Mouse (Mus musculus) intestine, embryonic 14.5 days (tissue): ENCODE results near the gene Olfr305. TPM values are rescaled to one million over a fixed set of nuclear protein-coding genes. Genes with fewer than 3 reads are reported as not detected.

Experiments used
- ATAC-seq: fragments of 200-750 bp; cut with Nextera tagmentation; replicated peaks from 2 replicates; pipeline ENCODE4 v1.8.0; 2017; ENCODE audit warnings: low read depth, moderate number of reproducible peaks, moderate TSS enrichment, moderate library complexity; ENCODE audit not compliant: low FRiP score, low TSS enrichment
- DNase-seq: peaks from one replicate; pipeline ENCODE4 v3.0.0-alpha.2; 2018; ENCODE audit warnings: low spot score
- H3K27ac ChIP-seq: fragments of 300-500 bp; sonication (generic); 2 replicates; pipeline ENCODE4 v1.5.1; 2014; ENCODE audit warnings: low read depth, mild to moderate bottlenecking, control low read depth
- H3K27me3 ChIP-seq: fragments of 300-500 bp; sonication (generic); replicated peaks from 2 replicates; pipeline ENCODE4 v1.6.1; 2014; ENCODE audit warnings: low read length, control low read depth; ENCODE audit not compliant: control insufficient read depth, insufficient read depth
- H3K36me3 ChIP-seq: fragments of 300-500 bp; sonication (generic); 2 replicates; pipeline ENCODE4 v1.6.1; 2014; ENCODE audit warnings: low read length, control low read depth; ENCODE audit not compliant: control insufficient read depth, insufficient read depth
- H3K4me1 ChIP-seq: fragments of 300-500 bp; sonication (generic); replicated peaks from 2 replicates; pipeline ENCODE4 v1.6.1; 2014; ENCODE audit warnings: low read length, control low read depth, mixed read lengths; ENCODE audit not compliant: control insufficient read depth, insufficient read depth
- H3K4me2 ChIP-seq: fragments of 300-500 bp; sonication (generic); 2 replicates; pipeline ENCODE4 v1.6.1; 2014; ENCODE audit warnings: low read length
- H3K4me3 ChIP-seq: fragments of 300-500 bp; sonication (generic); 2 replicates; pipeline ENCODE4 v1.5.1; 2014; ENCODE audit warnings: low read depth, low read length, control low read depth, mixed read lengths
- H3K9ac ChIP-seq: fragments of 300-500 bp; sonication (generic); 2 replicates; pipeline ENCODE4 v1.6.1; 2014; ENCODE audit warnings: mild to moderate bottlenecking, low read length
- H3K9me3 ChIP-seq: fragments of 300-500 bp; sonication (generic); 2 replicates; pipeline ENCODE4 v1.6.1; 2016; ENCODE audit warnings: low read length, control low read depth; ENCODE audit not compliant: control insufficient read depth
- WGBS: fragments of 180-500 bp; shearing (Covaris S2); extraction: QIAGEN DNeasy Blood & Tissue Kit; methylation state at CpG from one replicate; pipeline ENCODE4 v1.1.7; 2014; 5-methylcytosine and 5-hydroxymethylcytosine counted together
- polyA plus RNA-seq: library from polyadenylated mRNA; unstranded; fragments of >200 nt; fragmentation: Nextera tagmentation; extraction: Ambion mirVana; gene quantifications from 2 replicates; pipeline ENCODE4 v1.2.1, GENCODE M21; 2014

Gene Olfr305
- polyA plus RNA-seq, 1 experiment from 2014 or later = not detected

DNA sequence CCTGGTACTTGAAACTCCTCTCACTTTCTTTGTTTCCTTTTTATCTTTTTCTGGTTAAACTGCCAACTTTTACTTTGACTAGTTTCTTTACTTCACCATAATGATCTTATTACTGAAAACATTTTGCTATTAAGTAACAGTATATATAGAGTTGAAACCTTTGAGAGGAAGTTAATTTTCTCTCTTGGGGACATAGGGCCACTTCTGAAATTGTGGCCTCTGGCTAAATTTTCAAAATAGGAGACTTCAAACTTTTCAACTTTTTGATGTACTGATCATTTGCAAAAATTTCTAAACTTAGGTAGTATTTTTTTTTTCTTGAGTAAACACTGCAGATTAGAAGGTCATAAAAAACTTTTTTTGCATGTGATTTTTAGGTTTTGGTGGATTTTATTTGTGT is 41.2 kb downstream of the Olfr305 start, which contains the start of gene Olfr308:
Gene Olfr308, minus strand, starts transcription at position 101 of the 400 bp plus-strand sequence.
- no peak within 1 kb of the TSS for H3K9ac ChIP-seq

GRCm38 (mm10) chr7:86321323-86321722 is 45.4 kb downstream of the Olfr305 start:
- DNase-seq = no peak
- no peaks in the 10 kb centered on the region for H3K4me1 ChIP-seq
- H3K9ac ChIP-seq = no peak overlapping the region
- no peak overlapping the region for H3K4me3 ChIP-seq
- H3K36me3 ChIP-seq = no peaks in the 10 kb centered on the region
- ATAC-seq = no peak
- no peaks in the 10 kb centered on the region for H3K27me3 ChIP-seq
- no peaks in the 10 kb centered on the region for H3K9me3 ChIP-seq
- H3K27ac ChIP-seq = no peak overlapping the region
- no peak overlapping the region for H3K4me2 ChIP-seq
- WGBS = 90% methylated on average over 2 of the region's 2 CpGs

More for the DNA sequence above, 41.2 kb downstream of the Olfr305 start, which contains the start of gene Olfr308:
- ATAC-seq (no peak), DNase-seq (no peak)
- Histone ChIP-seq H3K27me3 (no peaks in the 10 kb centered on the region), H3K4me2 (no peak within 1 kb of the TSS), H3K9me3 (no peaks in the 10 kb centered on the region), H3K4me3 (no peak within 1 kb of the TSS), H3K27ac (no peak within 1 kb of the TSS), H3K4me1 (no peaks in the 10 kb centered on the region), H3K36me3 (no peaks in the 10 kb centered on the region)

DNA sequence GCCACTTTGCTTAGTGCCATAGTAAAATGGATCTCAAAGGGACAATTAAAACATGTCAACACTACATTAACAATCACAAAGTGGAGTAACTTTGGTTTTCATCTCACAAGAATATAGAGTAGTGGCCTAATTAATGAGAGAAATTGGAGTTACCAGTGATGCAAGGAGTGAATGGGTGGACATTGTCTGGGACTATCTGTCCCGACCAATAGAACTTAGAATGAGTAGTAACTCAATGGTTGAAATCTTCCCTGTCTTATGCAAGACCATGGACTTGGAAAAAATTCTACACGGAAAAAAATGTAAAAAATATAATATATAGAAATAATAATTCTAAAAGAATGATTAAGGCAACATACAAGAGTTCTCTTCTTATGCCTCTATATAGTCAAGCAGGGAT is 53.1 kb downstream of the Olfr305 start, which contains the start of gene Olfr309:
Gene Olfr309, minus strand, starts transcription at position 101 of the 400 bp plus-strand sequence.
- H3K4me1 ChIP-seq = no peaks in the 10 kb centered on the region
- ATAC-seq = no peak
- 70% methylated on average over 2 of the region's 2 CpGs for WGBS

More for the DNA sequence above, 53.1 kb downstream of the Olfr305 start, which contains the start of gene Olfr309:
- Histone ChIP-seq H3K27ac (no peak within 1 kb of the TSS), H3K4me2 (no peak within 1 kb of the TSS), H3K9ac (no peak within 1 kb of the TSS), H3K4me3 (no peak within 1 kb of the TSS), H3K36me3 (no peaks in the 10 kb centered on the region), H3K27me3 (no peaks in the 10 kb centered on the region), H3K9me3 (no peaks in the 10 kb centered on the region)
- DNase-seq = no peak

Other genes with a start within 250 kb of the Olfr305 start
- not detected in 2 replicates for gene Vmn2r75, start 195.2 kb downstream of the Olfr305 start, polyA plus RNA-seq
- not detected in 2 replicates for gene Vmn2r76, start 120.6 kb downstream of the Olfr305 start, polyA plus RNA-seq
- not detected in 2 replicates for gene Olfr310, start 89.8 kb downstream of the Olfr305 start, polyA plus RNA-seq
- gene Olfr309, start 53.2 kb downstream of the Olfr305 start, polyA plus RNA-seq = not detected in 2 replicates
- not detected in 2 replicates for gene Olfr308, start 41.3 kb downstream of the Olfr305 start, polyA plus RNA-seq
- gene Olfr307, start 29.3 kb downstream of the Olfr305 start, polyA plus RNA-seq = not detected in 2 replicates
- gene Olfr304, start 19.7 kb upstream of the Olfr305 start, polyA plus RNA-seq = not detected in 2 replicates
- not detected in 2 replicates for gene Olfr303, start 30.9 kb upstream of the Olfr305 start, polyA plus RNA-seq
- not detected in 2 replicates for gene Olfr301, start 36.9 kb upstream of the Olfr305 start, polyA plus RNA-seq
- gene Olfr299, start 93.0 kb upstream of the Olfr305 start, polyA plus RNA-seq = not detected in 2 replicates
- not detected in 2 replicates for gene Olfr298, start 125.6 kb upstream of the Olfr305 start, polyA plus RNA-seq
- gene Olfr297, start 153.0 kb upstream of the Olfr305 start, polyA plus RNA-seq = not detected in 2 replicates
- gene Olfr295, start 216.9 kb upstream of the Olfr305 start, polyA plus RNA-seq = not detected in 2 replicates
- not detected in 2 replicates for gene Olfr294, start 249.7 kb upstream of the Olfr305 start, polyA plus RNA-seq